Mouse (Mus musculus): Measurements from ENCODE around the gene Pdx1.

Gene Pdx1

DNA sequence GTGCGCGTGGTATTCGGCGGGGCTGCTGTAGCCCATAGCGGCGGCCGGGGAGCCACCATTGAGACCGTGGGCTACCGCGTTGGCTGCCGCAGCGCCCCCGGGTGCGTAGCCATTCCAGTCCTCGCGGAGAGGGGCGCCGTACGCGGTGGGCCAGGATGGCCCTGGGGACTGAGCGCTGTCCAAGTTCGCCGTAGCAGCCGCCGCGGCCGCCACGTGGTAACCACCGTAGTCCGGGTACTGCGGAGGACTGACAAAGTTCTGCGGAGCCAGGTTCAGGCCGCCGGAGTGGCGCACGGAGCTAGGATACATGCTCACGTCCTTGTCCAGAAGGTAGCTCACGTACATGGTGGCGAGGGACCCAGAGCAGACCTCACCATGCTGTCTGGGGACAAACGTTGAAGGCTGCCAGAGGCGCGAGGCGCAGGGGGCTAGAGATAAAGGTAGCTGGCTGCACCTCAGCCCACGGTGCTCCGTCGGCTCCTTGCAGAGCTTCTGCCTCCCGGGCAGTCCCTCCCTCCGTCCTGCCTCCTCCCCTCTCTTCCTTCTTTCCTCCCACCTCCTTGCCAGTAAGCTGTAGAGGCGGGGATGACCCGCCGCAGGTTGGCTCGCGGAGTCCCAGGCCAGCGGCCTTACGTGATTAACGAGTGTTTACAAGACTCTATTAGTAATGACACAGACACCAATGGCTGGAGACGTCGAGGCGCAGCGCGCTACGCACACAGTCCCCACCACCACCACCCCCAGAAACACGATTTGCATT is 37.1 kb downstream of the Pdx1 start, which contains the start of gene Cdx2:
Gene Cdx2 (minus strand): TSS at position 633 of the 760 bp plus-strand sequence.
- CTCF ChIA-PET: no interaction called here

DNA sequence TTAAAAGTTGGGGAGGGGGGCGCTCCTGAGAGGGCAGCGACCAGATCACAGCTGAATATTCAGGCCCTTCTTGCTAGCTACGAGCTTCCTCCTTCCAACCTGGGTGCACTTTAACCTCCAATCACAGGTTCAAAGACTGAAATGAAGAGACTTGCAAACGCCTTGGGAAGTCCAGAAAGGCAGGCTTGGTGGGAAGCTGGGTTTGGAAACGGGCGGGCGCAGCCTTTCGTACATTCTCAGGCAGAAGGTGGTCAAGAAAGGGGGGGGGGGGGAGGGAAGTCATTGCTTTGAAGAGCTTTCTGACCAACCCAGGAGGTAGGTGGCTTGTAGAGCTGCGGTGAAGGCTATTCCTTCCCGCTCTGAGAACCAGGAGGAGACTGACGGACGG is 37.6 kb downstream of the Pdx1 start:
- CTCF ChIA-PET: interaction anchor here (0.7 to 1.1 kb wide), 2 partner anchors 100 to 601 kb away, joined by 4 to 5 read pairs; no protein-coding TSS in a partner anchor

- CTCF ChIA-PET: interaction anchor here (0.6 to 1.1 kb wide), 2 partner anchors 603 to 1039 kb away, joined by 4 read pairs; no protein-coding TSS in a partner anchor
Measured at GRCm38 (mm10) chr5:147308451-147308850, 38.7 kb downstream of the Pdx1 start.

DNA sequence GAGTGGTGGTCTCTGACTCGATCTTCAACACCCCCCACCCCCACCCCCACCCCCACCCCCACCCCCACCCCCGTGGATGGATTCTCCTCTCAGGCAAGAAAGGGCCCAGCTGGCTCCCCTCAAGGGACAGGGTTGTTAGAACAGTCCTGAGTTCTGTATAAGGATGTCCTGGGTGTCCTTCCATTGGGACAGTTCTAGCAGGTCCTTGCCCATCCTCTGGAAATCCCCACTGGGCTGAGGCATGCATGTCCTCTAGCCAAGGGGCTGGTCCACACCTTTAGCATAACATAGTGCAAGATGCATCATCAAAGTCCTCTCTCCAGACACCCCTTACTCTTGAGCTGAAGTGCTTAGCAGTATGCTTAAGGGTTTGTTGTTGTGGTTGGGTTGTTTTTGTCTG is 40.0 kb downstream of the Pdx1 start:
- CTCF ChIA-PET: no interaction called here

GRCm38 (mm10) chr5:147312830-147313685 is 43.3 kb downstream of the Pdx1 start:
- CTCF ChIA-PET: interaction anchor here (0.8 kb wide), 1 partner anchor 400 kb away, joined by 37 read pairs; no protein-coding TSS in a partner anchor

DNA sequence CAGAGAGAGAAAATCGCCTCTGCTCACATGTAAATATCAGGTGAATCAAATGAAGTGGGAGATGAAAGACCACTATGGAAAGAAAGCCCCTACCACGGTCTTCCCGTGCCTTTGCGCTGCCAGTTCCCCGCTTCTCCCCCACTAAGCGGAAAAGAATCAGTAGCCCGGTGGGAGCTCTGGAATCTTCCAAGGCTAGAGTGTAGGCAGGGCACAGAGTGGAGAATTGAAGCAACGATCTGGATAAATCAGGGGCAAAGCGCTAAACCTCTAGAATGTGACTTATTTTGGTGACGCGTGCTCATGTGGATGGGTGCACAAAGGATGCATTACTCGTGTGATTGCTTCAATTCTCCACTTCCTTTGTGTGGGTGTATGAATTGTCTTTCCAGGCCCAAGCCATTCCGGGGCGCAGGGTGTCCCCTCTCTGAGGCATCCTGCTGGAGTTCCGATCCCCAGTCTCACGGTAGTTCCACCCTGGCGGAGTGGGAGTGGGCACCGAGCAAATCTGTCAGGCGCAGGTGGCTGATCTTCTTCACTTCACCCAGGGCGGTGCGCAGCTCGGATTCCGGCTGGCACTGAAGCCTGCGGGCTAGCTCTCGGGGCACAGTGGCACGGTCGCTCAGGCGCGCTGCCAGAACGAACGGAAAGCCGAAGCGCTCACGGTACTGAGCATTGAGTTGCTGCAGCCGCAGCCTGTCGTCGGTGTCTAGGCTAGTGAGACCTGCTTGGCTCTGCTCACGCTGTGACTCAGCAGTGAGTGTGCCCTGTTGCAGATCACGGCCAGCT is 45.1 kb downstream of the Pdx1 start:
- CTCF ChIA-PET: interaction anchor here (0.6 to 0.7 kb wide), 2 partner anchors 126 to 445 kb away, joined by 4 to 7 read pairs; no protein-coding TSS in a partner anchor

DNA sequence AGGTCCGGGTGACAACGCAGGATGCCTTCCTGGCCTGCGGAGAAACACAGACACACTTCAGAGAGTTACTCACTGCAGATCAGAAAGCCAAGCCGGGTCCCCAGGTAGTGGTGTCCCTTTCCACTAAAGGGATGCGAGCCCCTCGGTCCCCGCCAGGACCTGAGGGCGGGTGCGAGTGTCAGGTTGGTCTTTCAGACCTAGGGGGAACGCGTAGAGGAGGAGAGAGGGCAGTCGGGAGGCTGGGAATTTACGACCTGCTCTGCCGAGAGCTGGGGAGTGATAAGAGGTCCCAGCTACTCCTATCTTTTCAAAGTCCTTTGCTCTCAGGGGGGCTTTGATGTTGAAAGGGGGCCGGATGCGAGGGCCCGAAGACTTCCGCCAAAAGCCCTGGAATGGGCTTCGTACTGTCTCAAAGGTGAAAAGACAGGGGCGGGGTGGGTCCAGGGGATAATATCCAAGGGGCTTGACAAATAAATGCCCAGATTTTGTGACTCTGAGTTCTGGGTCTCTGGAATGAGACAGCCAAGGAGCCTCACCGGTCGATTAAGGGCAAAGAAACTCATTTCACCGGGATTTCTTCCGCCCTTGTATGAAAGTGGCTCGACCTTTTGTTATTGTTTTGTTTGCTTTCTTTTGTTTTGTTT is 45.8 kb downstream of the Pdx1 start:
- CTCF ChIA-PET: no interaction called here

DNA sequence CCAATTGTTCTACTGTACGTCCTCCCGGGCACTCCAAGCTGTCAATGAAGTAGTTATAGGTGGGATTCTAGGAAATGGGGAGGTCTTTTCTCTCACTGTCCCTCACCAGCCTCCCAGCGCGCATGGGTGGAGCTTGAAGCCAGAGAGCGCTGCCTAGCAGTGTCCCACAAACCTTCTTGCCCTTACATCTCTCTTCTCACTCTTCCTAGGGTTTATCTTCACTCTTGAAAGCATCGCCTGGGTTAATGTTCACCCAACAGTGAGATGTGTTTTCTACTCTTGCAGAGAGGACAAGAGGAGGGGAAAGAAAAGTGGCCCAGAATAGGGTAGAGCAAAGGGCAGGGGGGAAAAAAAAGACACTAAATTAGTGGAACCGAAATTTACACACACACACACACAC is 47.6 kb downstream of the Pdx1 start:
- CTCF ChIA-PET: interaction anchor here (0.6 kb wide), 3 partner anchors 12 to 89 kb away, joined by 3 to 6 read pairs (median 3); no protein-coding TSS in a partner anchor

DNA sequence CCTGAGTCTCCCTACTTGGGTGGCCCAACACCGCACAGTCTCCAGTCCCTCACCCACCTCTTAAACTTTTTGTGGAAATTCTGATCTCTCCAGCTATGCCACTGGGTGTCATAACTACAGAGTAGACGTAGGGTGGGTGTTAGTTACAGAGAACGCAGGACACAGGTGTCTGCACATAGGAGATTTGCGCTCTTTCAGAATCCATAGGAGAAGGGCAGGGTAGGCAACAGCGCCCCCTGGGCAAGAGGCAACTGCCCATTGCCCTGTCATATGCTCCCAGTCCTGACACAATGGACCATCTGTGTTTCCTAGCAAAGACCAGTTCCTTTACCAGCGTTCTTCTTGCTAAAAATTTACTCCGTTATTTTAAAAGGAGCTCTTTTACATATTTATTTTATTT is 48.2 kb downstream of the Pdx1 start:
- CTCF ChIA-PET: interaction anchor here (0.6 to 1.0 kb wide), 2 partner anchors 11 to 745 kb away, joined by 3 read pairs; no protein-coding TSS in a partner anchor

GRCm38 (mm10) chr5:147319653-147320052 is 49.9 kb downstream of the Pdx1 start:
- CTCF ChIA-PET: interaction anchor here (0.6 to 1.7 kb wide), 3 partner anchors 133 to 414 kb away, joined by 3 to 6 read pairs (median 4); no protein-coding TSS in a partner anchor

DNA sequence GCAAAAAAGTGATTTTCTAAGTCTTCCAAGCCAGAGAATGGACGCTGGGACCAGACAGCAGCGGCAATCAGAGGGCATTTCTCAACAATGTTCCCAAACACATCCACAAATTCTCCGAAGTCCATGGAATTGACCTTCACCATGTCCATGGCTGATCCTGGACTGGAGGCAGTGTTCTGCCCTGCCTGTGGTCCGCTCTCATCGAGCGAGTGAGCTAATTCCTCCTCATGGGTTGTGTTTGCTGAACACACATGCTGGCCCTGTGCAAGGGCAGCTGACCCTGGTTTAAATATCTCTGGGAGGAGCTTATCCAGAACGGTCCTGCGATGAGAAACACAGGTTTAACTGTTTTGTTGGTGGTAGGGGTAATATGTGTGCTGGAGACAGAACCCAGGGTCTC is 52.4 kb downstream of the Pdx1 start, which contains the start of gene Urad:
Gene Urad (minus strand): TSS at position 258 of the 400 bp plus-strand sequence.
- CTCF ChIA-PET: no interaction called here

DNA sequence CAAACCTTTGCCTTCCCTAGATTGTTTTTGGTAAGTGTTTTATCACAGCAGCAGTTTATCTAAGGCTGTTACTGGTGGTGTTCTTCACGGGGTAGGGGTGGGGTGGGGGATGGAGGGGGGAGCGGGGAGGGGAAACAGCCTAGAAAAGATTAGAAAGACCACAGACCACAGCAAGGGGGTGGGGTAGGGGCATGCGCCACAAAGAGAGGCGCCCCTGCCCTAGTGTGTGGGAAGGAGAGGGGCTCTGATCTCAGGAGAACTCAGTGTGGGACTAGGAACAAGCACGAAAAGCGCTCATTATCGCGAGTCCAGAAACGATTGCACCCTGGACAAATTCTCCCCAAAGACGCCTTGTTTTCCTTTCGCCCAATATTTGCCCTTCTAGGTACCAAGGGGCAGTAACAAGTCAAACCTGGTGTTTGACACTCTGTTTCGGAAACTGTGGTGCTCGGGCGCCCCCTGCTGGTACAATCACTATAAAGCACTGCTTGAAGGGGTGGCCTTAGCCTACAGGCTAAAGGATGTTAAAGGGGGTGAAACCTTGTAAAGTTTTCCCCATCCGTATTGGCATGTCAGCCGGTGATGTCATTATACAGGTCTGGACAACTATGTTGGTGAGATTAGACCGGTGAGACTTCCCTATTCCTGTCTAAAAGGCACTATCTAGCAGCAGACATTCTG is 53.6 kb downstream of the Pdx1 start:
- CTCF ChIA-PET: no interaction called here

All from spleen, embryonic (tissue).